Mouse (Mus musculus): ENCODE measurements around the gene Trim2. TPM values are rescaled to one million over a fixed set of nuclear protein-coding genes. Genes with fewer than 3 reads are reported as not detected.

Trim2 gene
- polyA plus RNA-seq, 1 experiment from 2014 or later: 23.0 TPM

DNA sequence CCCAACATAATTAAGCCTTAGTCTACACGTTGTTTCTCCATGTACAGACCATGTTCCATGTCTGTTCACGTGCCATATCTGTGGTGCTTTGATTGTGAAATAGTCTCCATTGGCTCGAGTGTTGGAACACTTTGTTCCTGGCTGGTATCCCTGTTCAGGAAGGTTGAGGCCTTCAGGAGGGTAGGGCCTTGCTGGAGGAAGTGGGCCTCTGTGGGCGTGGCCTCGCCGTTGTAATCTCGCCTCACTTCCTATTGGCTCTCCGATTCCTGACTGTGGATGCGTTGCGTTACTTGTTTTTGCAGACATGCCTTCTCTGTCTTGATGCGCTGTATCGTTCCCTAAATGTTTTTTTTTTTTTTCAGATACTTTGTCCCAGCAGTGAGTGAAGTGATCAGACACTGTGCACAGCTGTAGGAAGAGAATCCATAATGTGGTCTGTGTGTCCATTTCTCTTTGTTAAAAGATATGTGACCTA, 18.3 kb upstream of the Trim2 start:
- no peak for DNase-seq (ENCODE audit: low spot score)
- Histone ChIP-seq H3K4me3 (replicated peaks; ENCODE audit: low read depth, low read length) (no peak overlapping the region), H3K27me3 (ENCODE audit: insufficient read depth, low read length) (no peaks in the 10 kb centered on the region), H3K36me3 (ENCODE audit: insufficient read depth, low read length) (no peaks in the 10 kb centered on the region), H3K4me2 (ENCODE audit: low read length) (no peak overlapping the region), H3K4me1 (replicated peaks; ENCODE audit: insufficient read depth, low read length) (peaks cover 5% of the 10 kb centered on the region; the same call in 1 of the 2 replicates), H3K9me3 (replicated peaks; ENCODE audit: low read length) (no peaks in the 10 kb centered on the region), H3K9ac (ENCODE audit: low read depth, low read length) (no peak overlapping the region), H3K27ac (peak overlapping the region; percentile 75)
- 86% methylated on average over 12 of the region's 12 CpGs for WGBS
- no peak for TF ChIP-seq CTCF (IDR thresholded peaks at IDR 0.05; ENCODE audit: low read depth)
- no peak for ATAC-seq (replicated peaks; ENCODE audit: low FRiP score, low read depth)

DNA sequence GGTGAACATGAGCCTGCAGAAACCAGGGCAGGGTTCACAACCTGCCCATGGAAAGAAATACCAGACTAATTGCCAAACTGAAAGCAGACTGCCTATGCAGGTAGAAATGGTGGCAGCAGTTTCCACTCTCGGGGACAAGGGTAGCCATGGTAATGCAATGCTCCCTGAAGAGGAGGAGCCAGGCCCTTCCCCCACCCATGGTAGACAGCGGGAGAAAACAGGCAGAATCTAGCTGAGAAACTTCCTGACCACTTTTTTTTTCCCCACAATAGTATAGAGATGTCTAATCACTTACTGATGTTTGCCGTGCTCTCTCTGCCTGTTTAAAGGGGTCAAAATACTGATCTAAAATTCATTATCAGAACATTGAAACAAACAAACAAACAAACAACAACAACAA, 17.8 kb upstream of the Trim2 start:
- H3K4me1 ChIP-seq (replicated peaks; ENCODE audit: insufficient read depth, low read length): peaks cover 5% of the 10 kb centered on the region; the same call in 1 of the 2 replicates
- WGBS: 20% methylated on average over 3 of the region's 3 CpGs
- H3K9me3 ChIP-seq (replicated peaks; ENCODE audit: low read length): no peaks in the 10 kb centered on the region
- no peak overlapping the region for H3K9ac ChIP-seq (ENCODE audit: low read depth, low read length)
- ATAC-seq (replicated peaks; ENCODE audit: low FRiP score, low read depth) (peak; percentile 83), DNase-seq (ENCODE audit: low spot score) (no peak)
- H3K4me3 ChIP-seq (replicated peaks; ENCODE audit: low read depth, low read length): no peak overlapping the region
- H3K27ac ChIP-seq: peak overlapping the region; percentile 75
- no peaks in the 10 kb centered on the region for H3K36me3 ChIP-seq (ENCODE audit: insufficient read depth, low read length)
- H3K27me3 ChIP-seq (ENCODE audit: insufficient read depth, low read length): no peaks in the 10 kb centered on the region
- no peak for TF ChIP-seq CTCF (IDR thresholded peaks at IDR 0.05; ENCODE audit: low read depth)
- H3K4me2 ChIP-seq (ENCODE audit: low read length): 0 out of 2 replicates have a peak overlapping the region, but pooled peaks have one; percentile 19

DNA sequence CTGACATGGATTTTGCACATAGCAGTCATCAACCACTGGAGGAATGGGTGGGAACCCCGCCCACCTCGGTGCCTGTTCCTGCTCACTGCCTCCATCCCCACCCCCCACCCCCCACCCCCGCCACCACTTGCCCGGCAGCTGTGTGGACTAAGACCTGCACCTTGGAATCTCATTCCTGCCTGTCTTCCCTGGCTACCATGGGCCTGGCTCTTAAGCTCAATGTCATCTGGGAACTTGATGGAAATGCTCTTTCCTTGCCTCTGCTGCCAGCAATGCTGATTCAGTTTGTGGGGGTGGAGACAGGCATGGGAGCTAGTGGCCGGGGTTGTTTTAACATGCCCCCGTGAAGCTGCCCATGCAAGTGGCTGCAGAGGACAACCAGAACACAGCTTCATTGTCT, 17.3 kb upstream of the Trim2 start:
- DNase-seq (ENCODE audit: low spot score): no peak

DNA sequence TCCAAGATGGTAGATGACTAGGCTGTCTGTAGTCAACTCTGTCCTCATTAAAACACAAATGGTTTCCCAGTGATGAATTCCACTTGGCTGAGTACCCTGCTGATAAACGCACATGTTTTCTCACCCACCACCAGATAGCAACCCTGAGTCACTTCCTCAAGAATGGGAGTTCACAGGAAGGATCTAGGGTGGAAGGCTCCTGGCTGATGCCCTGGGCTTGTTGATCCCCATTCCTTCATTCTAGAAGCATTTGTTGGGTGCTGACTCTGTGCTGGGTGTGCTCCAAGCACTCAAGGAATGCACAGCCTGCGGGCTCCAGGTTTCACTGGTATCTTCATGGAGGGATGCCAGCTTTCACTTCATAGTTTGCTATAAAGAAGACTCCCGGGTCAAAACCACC, 12.8 kb upstream of the Trim2 start:
- H3K4me2 ChIP-seq (ENCODE audit: low read length): no peak overlapping the region
- H3K4me3 ChIP-seq (replicated peaks; ENCODE audit: low read depth, low read length): no peak overlapping the region
- no peak overlapping the region for H3K27ac ChIP-seq
- TF ChIP-seq CTCF (IDR thresholded peaks at IDR 0.05; ENCODE audit: low read depth): no peak
- whole genome bisulfite sequencing: 81% methylated on average over 3 of the region's 3 CpGs
- no peak for DNase-seq (ENCODE audit: low spot score)
- no peaks in the 10 kb centered on the region for H3K27me3 ChIP-seq (ENCODE audit: insufficient read depth, low read length)
- H3K9me3 ChIP-seq (replicated peaks; ENCODE audit: low read length): no peaks in the 10 kb centered on the region
- no peaks in the 10 kb centered on the region for H3K36me3 ChIP-seq (ENCODE audit: insufficient read depth, low read length)
- no peak overlapping the region for H3K9ac ChIP-seq (ENCODE audit: low read depth, low read length)
- no peak for ATAC-seq (replicated peaks; ENCODE audit: low FRiP score, low read depth)
- H3K4me1 ChIP-seq (replicated peaks; ENCODE audit: insufficient read depth, low read length): peaks cover 5% of the 10 kb centered on the region; the same call in 1 of the 2 replicates

More for the DNA sequence above, 17.3 kb upstream of the Trim2 start:
- Histone ChIP-seq H3K36me3 (ENCODE audit: insufficient read depth, low read length) (no peaks in the 10 kb centered on the region), H3K27ac (peak overlapping the region; percentile 75), H3K9me3 (replicated peaks; ENCODE audit: low read length) (no peaks in the 10 kb centered on the region), H3K4me2 (ENCODE audit: low read length) (0 out of 2 replicates have a peak overlapping the region, but pooled peaks have one; percentile 19), H3K27me3 (ENCODE audit: insufficient read depth, low read length) (no peaks in the 10 kb centered on the region), H3K4me3 (replicated peaks; ENCODE audit: low read depth, low read length) (no peak overlapping the region), H3K9ac (ENCODE audit: low read depth, low read length) (no peak overlapping the region), H3K4me1 (replicated peaks; ENCODE audit: insufficient read depth, low read length) (peaks cover 5% of the 10 kb centered on the region; the same call in 1 of the 2 replicates)
- peak; percentile 67 for ATAC-seq (replicated peaks; ENCODE audit: low FRiP score, low read depth)
- 21% methylated on average over 6 of the region's 6 CpGs for WGBS
- TF ChIP-seq CTCF (IDR thresholded peaks at IDR 0.05; ENCODE audit: low read depth): no peak

DNA sequence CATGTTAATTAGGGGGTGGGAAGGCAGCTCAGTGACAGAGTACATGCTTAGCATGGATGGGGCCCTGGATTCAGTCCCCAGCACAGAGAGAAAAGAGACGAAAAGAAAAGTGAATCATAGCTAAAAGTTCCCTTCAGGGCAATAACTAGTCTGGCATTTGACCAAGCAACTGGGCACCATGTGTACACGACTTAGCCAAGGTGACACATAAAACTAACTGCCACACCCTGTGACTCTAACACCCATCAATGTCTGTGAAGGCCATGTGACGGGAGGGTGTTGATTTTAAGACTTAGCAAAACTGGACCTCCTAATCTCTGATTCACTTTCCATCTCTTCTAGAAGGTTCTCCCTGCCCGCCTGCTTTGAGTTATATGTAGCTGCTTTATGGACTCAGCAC, 12.2 kb upstream of the Trim2 start:
- DNase-seq (ENCODE audit: low spot score) (no peak), ATAC-seq (replicated peaks; ENCODE audit: low FRiP score, low read depth) (no peak)
- Histone ChIP-seq H3K27ac (no peak overlapping the region), H3K36me3 (ENCODE audit: insufficient read depth, low read length) (no peaks in the 10 kb centered on the region), H3K4me2 (ENCODE audit: low read length) (no peak overlapping the region), H3K4me3 (replicated peaks; ENCODE audit: low read depth, low read length) (no peak overlapping the region), H3K9me3 (replicated peaks; ENCODE audit: low read length) (no peaks in the 10 kb centered on the region), H3K27me3 (ENCODE audit: insufficient read depth, low read length) (no peaks in the 10 kb centered on the region), H3K9ac (ENCODE audit: low read depth, low read length) (no peak overlapping the region), H3K4me1 (replicated peaks; ENCODE audit: insufficient read depth, low read length) (no peaks in the 10 kb centered on the region)
- 86% methylated on average over 4 of the region's 4 CpGs for WGBS
- no peak for TF ChIP-seq CTCF (IDR thresholded peaks at IDR 0.05; ENCODE audit: low read depth)

DNA sequence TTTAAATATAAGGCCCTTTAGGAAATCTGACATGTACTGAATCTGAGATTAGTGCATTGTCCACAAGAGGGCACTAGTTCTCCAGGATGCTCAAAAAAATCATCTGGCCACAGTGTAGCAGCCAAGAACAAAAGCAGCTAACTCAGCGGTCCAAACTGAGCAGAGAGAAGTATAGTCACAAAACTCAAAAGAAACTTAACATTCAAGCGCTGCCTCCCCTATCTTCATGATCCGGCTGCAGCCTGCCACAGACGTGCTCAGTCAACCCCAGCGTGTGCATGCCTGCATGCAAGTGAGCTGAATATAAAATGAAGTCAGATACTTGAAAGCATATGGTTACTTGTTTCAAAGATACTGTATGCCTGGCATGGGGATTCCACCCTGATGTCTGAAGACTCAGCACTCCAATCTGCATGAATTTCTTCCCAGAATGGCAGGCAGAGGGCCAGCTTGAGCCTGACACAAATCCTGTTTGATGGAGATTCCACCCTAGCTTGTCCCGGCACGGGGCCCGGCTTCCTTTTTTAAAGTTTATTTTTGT, 8.0 kb upstream of the Trim2 start:
- Histone ChIP-seq H3K27ac (no peak overlapping the region), H3K9ac (ENCODE audit: low read depth, low read length) (no peak overlapping the region), H3K36me3 (ENCODE audit: insufficient read depth, low read length) (no peaks in the 10 kb centered on the region), H3K4me3 (replicated peaks; ENCODE audit: low read depth, low read length) (no peak overlapping the region), H3K4me1 (replicated peaks; ENCODE audit: insufficient read depth, low read length) (no peaks in the 10 kb centered on the region), H3K9me3 (replicated peaks; ENCODE audit: low read length) (no peaks in the 10 kb centered on the region), H3K4me2 (ENCODE audit: low read length) (0 out of 2 replicates have a peak overlapping the region, but pooled peaks have one; percentile 8), H3K27me3 (ENCODE audit: insufficient read depth, low read length) (no peaks in the 10 kb centered on the region)
- DNase-seq (ENCODE audit: low spot score): peak; percentile 95
- TF ChIP-seq CTCF (IDR thresholded peaks at IDR 0.05; ENCODE audit: low read depth): peak; percentile 86
- ATAC-seq (replicated peaks; ENCODE audit: low FRiP score, low read depth): peak; percentile 61
- 36% methylated on average over 8 of the region's 8 CpGs for WGBS

Data from kidney, postnatal 0 days (tissue).